Mouse (Mus musculus) bone marrow, adult 2 months (tissue): ENCODE measurements at regions not wholly inside any gene's neighbourhood (a gene's known extent, or its start where the extent isn't known, plus 50 kb on each side); places are given as distances from the start of the nearest gene placed in this dataset.

Experiments
- H3K27ac ChIP-seq: fragments of 200-500 bp; 2 replicates; pipeline ENCODE4 v1.5.1; 2012; ENCODE audit warnings: low read depth, mild to moderate bottlenecking, control low read depth, inconsistent platforms, low read length; ENCODE audit not compliant: control insufficient read depth, poor library complexity, insufficient read depth
- H3K4me1 ChIP-seq: fragments of 200-500 bp; 2 replicates; pipeline ENCODE4 v1.6.1; 2011; ENCODE audit warnings: low read length; ENCODE audit not compliant: control insufficient read depth, insufficient read depth
- H3K4me3 ChIP-seq: fragments of 200-500 bp; replicated peaks from 2 replicates; pipeline ENCODE3; 2011; ENCODE audit warnings: mild to moderate bottlenecking, low read depth, low read length, control low read depth; ENCODE audit not compliant: control insufficient read depth
- CTCF ChIP-seq: fragments of 200-500 bp; IDR thresholded peaks from 2 replicates; pipeline ENCODE4 v1.5.1; 2011; ENCODE audit warnings: low read length, control low read depth; ENCODE audit not compliant: control insufficient read depth, insufficient read depth
- POLR2A ChIP-seq: fragments of 200-500 bp; IDR thresholded peaks from 2 replicates; pipeline ENCODE4 v1.6.1; 2011; ENCODE audit warnings: low read depth, mild to moderate bottlenecking, control low read depth, low read length, borderline replicate concordance; ENCODE audit not compliant: control insufficient read depth
- WGBS: fragments of 180-500 bp; shearing (Covaris S2); methylation state at CpG from one replicate; pipeline ENCODE4 v1.1.7; 2018; 5-methylcytosine and 5-hydroxymethylcytosine counted together

- H3K4me3 ChIP-seq, result no peak overlapping the region
- H3K27ac ChIP-seq, result no peak overlapping the region
- TF ChIP-seq POLR2A (no peak), CTCF (no peak)
- no peaks in the 10 kb centered on the region; the same call in 1 of the 2 replicates for H3K4me1 ChIP-seq
- WGBS, result 68% methylated on average over 4 of the region's 4 CpGs
These were observed 390.5 kb downstream of the Ccdc171 start for GRCm38 (mm10) chr4:83915871-83916270.

- 12% methylated on average over 4 of the region's 4 CpGs for WGBS
- no peak for TF ChIP-seq CTCF
- no peak for TF ChIP-seq POLR2A
- H3K4me1 ChIP-seq, result no peaks in the 10 kb centered on the region; the same call in 1 of the 2 replicates
- no peak overlapping the region for H3K27ac ChIP-seq
- H3K4me3 ChIP-seq, result no peak overlapping the region
These were observed 391.7 kb downstream of the Ccdc171 start for GRCm38 (mm10) chr4:83917009-83917408.

- Histone ChIP-seq H3K4me1 (no peaks in the 10 kb centered on the region; the same call in 1 of the 2 replicates), H3K27ac (no peak overlapping the region), H3K4me3 (no peak overlapping the region)
- no peak for TF ChIP-seq POLR2A
- no peak for TF ChIP-seq CTCF
- WGBS, result 84% methylated on average over 3 of the region's 3 CpGs
These were observed 392.7 kb downstream of the Ccdc171 start for GRCm38 (mm10) chr4:83918093-83918492.

- 89% methylated on average over 1 of the region's 1 CpGs for WGBS
- Histone ChIP-seq H3K27ac (no peak overlapping the region), H3K4me3 (no peak overlapping the region), H3K4me1 (no peaks in the 10 kb centered on the region; the same call in 1 of the 2 replicates)
- TF ChIP-seq POLR2A, result no peak
- no peak for TF ChIP-seq CTCF
These were observed 393.7 kb downstream of the Ccdc171 start for GRCm38 (mm10) chr4:83919041-83919440.

- no peak for TF ChIP-seq POLR2A
- TF ChIP-seq CTCF, result no peak
- H3K4me3 ChIP-seq, result no peak overlapping the region
- 35% methylated on average over 8 of the region's 8 CpGs for WGBS
- no peak overlapping the region for H3K27ac ChIP-seq
- H3K4me1 ChIP-seq, result no peaks in the 10 kb centered on the region
These were observed 399.9 kb downstream of the Ccdc171 start for GRCm38 (mm10) chr4:83925118-83925842.

- no peak for TF ChIP-seq CTCF
- no peak for TF ChIP-seq POLR2A
These were observed 400.9 kb downstream of the Ccdc171 start for GRCm38 (mm10) chr4:83926195-83926731.

GRCm38 (mm10) chr4:83931897-83932654 lies 406.7 kb downstream of the Ccdc171 start:
- Histone ChIP-seq H3K4me1 (no peaks in the 10 kb centered on the region), H3K4me3 (no peak overlapping the region), H3K27ac (no peak overlapping the region)
- TF ChIP-seq POLR2A, result no peak
- no peak for TF ChIP-seq CTCF
- 71% methylated on average over 8 of the region's 8 CpGs for WGBS

More at GRCm38 (mm10) chr4:83926195-83926731, 400.9 kb downstream of the Ccdc171 start:
- no peaks in the 10 kb centered on the region for H3K4me1 ChIP-seq
- H3K4me3 ChIP-seq, result no peak overlapping the region
- WGBS, result 86% methylated on average over 11 of the region's 11 CpGs
- no peak overlapping the region for H3K27ac ChIP-seq

GRCm38 (mm10) chr4:83941693-83942092 lies 416.3 kb downstream of the Ccdc171 start:
- H3K4me1 ChIP-seq, result no peaks in the 10 kb centered on the region
- no peak overlapping the region for H3K27ac ChIP-seq
- H3K4me3 ChIP-seq, result no peak overlapping the region
- 10% methylated on average over 9 of the region's 9 CpGs for WGBS
- no peak for TF ChIP-seq POLR2A
- no peak for TF ChIP-seq CTCF
